Mouse (Mus musculus): ENCODE data around the gene Hnrnpa3. TPM values are rescaled to one million over a fixed set of nuclear protein-coding genes. Genes with fewer than 3 reads are reported as not detected.

The Hnrnpa3 gene
- polyA plus RNA-seq, 1 experiment from 2014 or later: 171 TPM

DNA sequence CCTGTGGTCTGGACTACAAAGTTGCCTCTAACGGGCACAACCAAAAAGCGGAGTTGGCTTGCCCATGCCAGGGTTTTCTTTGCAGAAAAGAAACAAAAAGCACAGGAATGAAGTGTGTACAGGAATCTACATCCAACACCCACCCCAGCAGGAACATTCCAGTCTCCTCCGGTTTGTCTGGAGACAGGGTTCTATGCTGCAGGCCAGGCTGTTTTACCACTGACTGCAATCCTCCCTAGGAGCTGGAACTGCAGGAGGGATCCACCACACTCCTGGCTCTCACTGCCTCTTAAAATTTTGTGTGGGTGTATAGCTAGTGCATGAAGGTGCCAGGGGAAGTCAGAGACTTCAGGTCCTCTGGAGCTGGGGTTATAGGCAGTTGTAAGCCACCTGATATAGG, 39.8 kb downstream of the Hnrnpa3 start:
- no peak for ATAC-seq (ENCODE audit: low FRiP score)
- 81% methylated on average over 3 of the region's 3 CpGs for WGBS
- Histone ChIP-seq H3K4me3 (replicated peaks) (no peak overlapping the region), H3K4me2 (no peak overlapping the region), H3K27me3 (replicated peaks) (0 out of 2 replicates have a peak, but pooled peaks cover under 1% of the 10 kb centered on the region), H3K27ac (replicated peaks) (no peak overlapping the region), H3K4me1 (peaks cover 24% of the 10 kb centered on the region), H3K9me3 (replicated peaks) (no peaks in the 10 kb centered on the region), H3K9ac (replicated peaks) (no peak overlapping the region), H3K36me3 (no peaks in the 10 kb centered on the region)

- Histone ChIP-seq H3K27me3 (replicated peaks) (0 out of 2 replicates have a peak, but pooled peaks cover 13% of the 10 kb centered on the region), H3K9ac (replicated peaks) (no peak overlapping the region), H3K9me3 (replicated peaks) (no peaks in the 10 kb centered on the region), H3K4me3 (replicated peaks) (no peak overlapping the region), H3K27ac (replicated peaks) (no peak overlapping the region), H3K36me3 (no peaks in the 10 kb centered on the region), H3K4me1 (peaks cover 38% of the 10 kb centered on the region), H3K4me2 (no peak overlapping the region)
- WGBS: 94% methylated on average over 3 of the region's 3 CpGs
- ATAC-seq (ENCODE audit: low FRiP score): no peak
Measured at GRCm38 (mm10) chr2:75700543-75700942, 41.5 kb downstream of the Hnrnpa3 start.

- no peak overlapping the region for H3K4me3 ChIP-seq (replicated peaks)
- no peak for ATAC-seq (ENCODE audit: low FRiP score)
- no peaks in the 10 kb centered on the region for H3K36me3 ChIP-seq
- peaks cover 34% of the 10 kb centered on the region for H3K4me1 ChIP-seq
- no peak overlapping the region for H3K27ac ChIP-seq (replicated peaks)
- no peaks in the 10 kb centered on the region for H3K9me3 ChIP-seq (replicated peaks)
- H3K9ac ChIP-seq (replicated peaks): no peak overlapping the region
- 0 out of 2 replicates have a peak, but pooled peaks cover 13% of the 10 kb centered on the region for H3K27me3 ChIP-seq (replicated peaks)
- WGBS: 71% methylated on average over 3 of the region's 3 CpGs
- no peak overlapping the region for H3K4me2 ChIP-seq
Measured at GRCm38 (mm10) chr2:75701207-75701606, 42.1 kb downstream of the Hnrnpa3 start.

GRCm38 (mm10) chr2:75701822-75702587, 42.9 kb downstream of the Hnrnpa3 start:
- H3K27me3 ChIP-seq (replicated peaks): 0 out of 2 replicates have a peak, but pooled peaks cover 13% of the 10 kb centered on the region
- H3K9me3 ChIP-seq (replicated peaks): no peaks in the 10 kb centered on the region
- no peaks in the 10 kb centered on the region for H3K36me3 ChIP-seq
- no peak overlapping the region for H3K4me3 ChIP-seq (replicated peaks)
- WGBS: 86% methylated on average over 9 of the region's 9 CpGs
- no peak overlapping the region for H3K27ac ChIP-seq (replicated peaks)
- H3K9ac ChIP-seq (replicated peaks): no peak overlapping the region
- no peak for ATAC-seq (ENCODE audit: low FRiP score)
- H3K4me1 ChIP-seq: peaks cover 28% of the 10 kb centered on the region
- peak overlapping the region; percentile 85 for H3K4me2 ChIP-seq

DNA sequence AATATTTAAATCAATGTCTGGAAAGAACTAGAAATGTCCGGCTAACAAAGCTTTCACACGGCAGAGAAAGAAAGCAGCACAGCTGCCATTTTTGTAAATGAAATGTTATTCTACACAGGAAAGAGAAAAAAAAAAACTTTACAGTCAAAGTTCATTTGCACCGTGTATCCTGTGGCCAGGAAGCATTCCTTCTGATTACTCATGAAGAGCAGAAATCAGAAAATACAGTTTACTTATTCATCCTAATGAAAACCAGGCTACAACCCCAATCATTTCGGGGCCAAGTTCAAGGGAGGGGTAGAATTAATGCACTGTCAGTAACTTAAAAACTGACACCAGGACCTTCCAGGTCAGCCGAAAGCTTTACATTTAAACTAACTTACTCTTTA, 43.5 kb downstream of the Hnrnpa3 start:
- WGBS: 44% methylated on average over 5 of the region's 5 CpGs
- H3K27ac ChIP-seq (replicated peaks): no peak overlapping the region; the same call in 1 of the 2 replicates
- 0 out of 2 replicates have a peak, but pooled peaks cover 13% of the 10 kb centered on the region for H3K27me3 ChIP-seq (replicated peaks)
- peak overlapping the region; percentile 85 for H3K4me2 ChIP-seq
- no peak for ATAC-seq (ENCODE audit: low FRiP score)
- no peaks in the 10 kb centered on the region for H3K9me3 ChIP-seq (replicated peaks)
- H3K4me3 ChIP-seq (replicated peaks): peak overlapping the region; percentile 57
- no peaks in the 10 kb centered on the region for H3K36me3 ChIP-seq
- no peak overlapping the region for H3K9ac ChIP-seq (replicated peaks)
- peaks cover 28% of the 10 kb centered on the region for H3K4me1 ChIP-seq

DNA sequence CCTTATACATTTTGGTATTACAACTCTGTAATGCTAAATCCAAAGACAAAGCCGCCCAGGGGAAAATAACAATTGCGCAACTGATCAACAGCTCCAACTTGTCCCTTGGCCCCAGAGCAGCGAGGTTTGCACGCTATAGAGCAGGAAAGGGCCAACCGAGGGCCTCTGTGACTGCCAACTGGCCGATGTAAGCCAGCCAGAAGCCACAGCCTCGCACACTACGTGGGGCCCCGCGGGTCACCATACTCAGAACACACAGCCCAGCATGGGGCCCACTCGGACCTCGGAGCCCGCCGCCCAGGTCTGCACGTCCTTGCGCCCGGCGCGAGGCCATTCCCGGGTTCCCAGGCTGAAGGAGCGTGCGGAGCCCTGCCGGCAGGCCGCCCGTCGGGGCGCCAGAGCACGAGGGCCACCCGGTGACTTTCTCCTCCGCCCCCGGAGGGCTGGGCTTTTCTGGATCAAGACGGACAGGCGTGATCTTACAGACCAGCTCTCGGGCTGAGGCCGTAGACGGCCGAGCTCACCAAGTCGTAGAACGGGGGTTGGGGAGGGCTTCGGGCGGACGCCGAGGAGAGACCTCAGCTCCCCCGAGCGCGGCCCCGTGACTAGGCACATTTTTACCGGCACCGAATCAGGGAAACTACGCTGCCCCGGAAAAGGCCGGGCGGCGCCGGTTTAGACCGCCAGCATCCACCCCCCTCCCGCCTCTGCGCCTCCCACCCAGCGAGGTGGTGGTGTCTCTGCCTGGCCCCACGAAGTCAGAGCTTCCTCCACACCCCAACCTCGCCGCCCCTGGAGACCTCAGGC, 44.5 kb downstream of the Hnrnpa3 start:
- no peaks in the 10 kb centered on the region for H3K9me3 ChIP-seq (replicated peaks)
- H3K27ac ChIP-seq (replicated peaks): peak overlapping the region; percentile 81
- H3K4me1 ChIP-seq: peaks cover 26% of the 10 kb centered on the region
- H3K36me3 ChIP-seq: no peaks in the 10 kb centered on the region
- ATAC-seq (ENCODE audit: low FRiP score): peak; percentile 85
- peak overlapping the region; percentile 85 for H3K4me2 ChIP-seq
- H3K4me3 ChIP-seq (replicated peaks): peak overlapping the region; percentile 57
- peak overlapping the region; percentile 54 for H3K9ac ChIP-seq (replicated peaks)
- WGBS: under 1% methylated on average over 62 of the region's 62 CpGs
- 0 out of 2 replicates have a peak, but pooled peaks cover 13% of the 10 kb centered on the region for H3K27me3 ChIP-seq (replicated peaks)

DNA sequence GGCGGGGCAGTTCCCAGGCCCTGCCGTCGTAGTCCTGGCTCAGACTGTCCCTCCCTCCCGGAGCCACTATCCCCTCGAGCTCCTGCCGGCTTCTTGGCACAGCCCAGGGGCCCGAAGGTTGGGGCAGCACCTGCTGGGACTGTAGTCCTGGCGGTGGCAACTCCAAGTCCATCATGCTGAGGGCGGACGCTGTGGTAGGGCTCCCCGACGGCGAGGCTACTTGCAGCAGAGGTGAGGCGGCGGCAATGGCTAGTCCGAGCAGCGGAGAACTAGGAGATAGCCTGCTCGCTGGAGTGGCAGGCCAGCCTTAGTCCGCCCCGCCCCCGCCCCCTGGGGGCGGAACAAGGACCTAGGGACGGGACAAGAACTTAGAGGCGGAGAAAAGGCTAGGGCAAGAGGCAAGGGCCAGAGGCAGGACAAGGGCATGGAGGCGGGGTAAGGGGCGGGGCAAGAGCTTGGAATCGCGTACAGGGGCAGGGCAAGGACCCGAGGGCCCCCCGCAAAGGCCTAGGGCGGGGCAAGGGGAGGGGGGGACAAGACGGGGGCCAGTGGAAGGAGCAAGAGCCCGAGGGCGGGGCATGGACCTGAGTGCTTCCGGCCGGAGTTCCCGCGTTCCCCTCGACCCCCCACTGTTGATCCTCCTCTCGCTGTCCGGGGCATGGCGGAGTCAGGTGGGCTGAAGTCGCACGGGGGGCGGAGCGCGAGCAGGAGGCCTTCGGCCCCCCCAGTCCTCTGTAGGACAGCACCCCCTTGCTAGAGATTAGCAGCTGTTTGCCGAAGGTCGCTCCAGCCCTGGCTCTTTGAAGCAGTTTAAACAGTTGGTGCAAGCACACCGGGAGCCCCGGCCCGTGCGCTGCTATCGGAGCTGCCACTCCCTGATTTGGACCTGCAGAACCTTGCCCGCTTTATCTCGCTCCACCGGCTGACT, 45.4 kb downstream of the Hnrnpa3 start, which contains the start of gene Nfe2l2:
TSS of gene Nfe2l2 (minus strand) at position 408 of the 928 bp plus-strand sequence.
- peak; percentile 85 for ATAC-seq (ENCODE audit: low FRiP score)

DNA sequence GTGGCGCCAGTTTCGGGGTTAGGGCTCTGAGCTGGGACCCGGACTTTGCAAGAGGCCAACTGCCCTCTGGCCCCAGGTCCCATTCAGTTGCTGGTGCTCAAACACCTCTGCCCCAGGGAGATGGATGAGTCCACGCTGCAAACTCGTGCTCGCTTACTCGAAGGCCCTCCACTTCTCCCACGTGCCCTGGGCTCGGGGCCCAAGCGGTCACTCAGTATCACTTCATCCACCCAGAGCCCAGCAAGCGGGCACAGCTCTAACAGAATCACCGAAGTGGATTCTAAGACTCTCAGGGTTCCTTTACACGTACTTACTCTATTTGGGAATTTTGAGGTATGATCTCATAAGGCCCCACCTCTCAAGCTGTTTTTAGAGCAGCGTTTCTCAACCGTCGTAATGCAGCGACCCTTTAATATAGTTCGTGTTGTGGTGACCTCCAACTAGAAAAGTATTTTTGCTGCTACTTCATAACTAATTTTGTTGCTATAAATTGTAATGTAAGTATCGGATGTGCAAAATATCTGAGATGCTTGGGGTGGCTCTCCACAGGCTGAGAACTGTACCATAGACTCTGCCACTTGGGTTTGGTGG, 46.2 kb downstream of the Hnrnpa3 start:
- Histone ChIP-seq H3K36me3 (no peaks in the 10 kb centered on the region), H3K4me1 (peaks cover 25% of the 10 kb centered on the region), H3K4me2 (peak overlapping the region; percentile 85), H3K27me3 (replicated peaks) (0 out of 2 replicates have a peak, but pooled peaks cover 13% of the 10 kb centered on the region), H3K27ac (replicated peaks) (peak overlapping the region; percentile 81), H3K4me3 (replicated peaks) (peak overlapping the region; percentile 57), H3K9me3 (replicated peaks) (no peaks in the 10 kb centered on the region; the same call in 1 of the 2 replicates), H3K9ac (replicated peaks) (peak overlapping the region; percentile 54)
- ATAC-seq (ENCODE audit: low FRiP score): 0 out of 2 replicates have a peak, but pooled peaks have one; percentile 6
- 30% methylated on average over 19 of the region's 19 CpGs for WGBS

More for the DNA sequence above, 45.4 kb downstream of the Hnrnpa3 start, which contains the start of gene Nfe2l2:
- Histone ChIP-seq H3K27ac (replicated peaks) (peak within 1 kb of the TSS; percentile 81), H3K4me3 (replicated peaks) (peak within 1 kb of the TSS; percentile 57), H3K4me2 (peak within 1 kb of the TSS; percentile 85), H3K27me3 (replicated peaks) (0 out of 2 replicates have a peak, but pooled peaks cover 13% of the 10 kb centered on the region), H3K9ac (replicated peaks) (peak within 1 kb of the TSS; percentile 54), H3K36me3 (no peaks in the 10 kb centered on the region), H3K9me3 (replicated peaks) (no peaks in the 10 kb centered on the region; the same call in 1 of the 2 replicates), H3K4me1 (peaks cover 25% of the 10 kb centered on the region)
- under 1% methylated on average over 55 of the region's 58 CpGs for WGBS

GRCm38 (mm10) chr2:75706435-75706834, 47.4 kb downstream of the Hnrnpa3 start:
- no peak for ATAC-seq (ENCODE audit: low FRiP score)
- 0 out of 2 replicates have a peak, but pooled peaks cover 13% of the 10 kb centered on the region for H3K27me3 ChIP-seq (replicated peaks)
- H3K9me3 ChIP-seq (replicated peaks): no peaks in the 10 kb centered on the region; the same call in 1 of the 2 replicates
- H3K36me3 ChIP-seq: no peaks in the 10 kb centered on the region
- peaks cover 25% of the 10 kb centered on the region for H3K4me1 ChIP-seq
- no peak overlapping the region for H3K4me2 ChIP-seq
- no peak overlapping the region for H3K9ac ChIP-seq (replicated peaks)
- 73% methylated on average over 5 of the region's 5 CpGs for WGBS
- H3K27ac ChIP-seq (replicated peaks): no peak overlapping the region
- no peak overlapping the region for H3K4me3 ChIP-seq (replicated peaks)

DNA sequence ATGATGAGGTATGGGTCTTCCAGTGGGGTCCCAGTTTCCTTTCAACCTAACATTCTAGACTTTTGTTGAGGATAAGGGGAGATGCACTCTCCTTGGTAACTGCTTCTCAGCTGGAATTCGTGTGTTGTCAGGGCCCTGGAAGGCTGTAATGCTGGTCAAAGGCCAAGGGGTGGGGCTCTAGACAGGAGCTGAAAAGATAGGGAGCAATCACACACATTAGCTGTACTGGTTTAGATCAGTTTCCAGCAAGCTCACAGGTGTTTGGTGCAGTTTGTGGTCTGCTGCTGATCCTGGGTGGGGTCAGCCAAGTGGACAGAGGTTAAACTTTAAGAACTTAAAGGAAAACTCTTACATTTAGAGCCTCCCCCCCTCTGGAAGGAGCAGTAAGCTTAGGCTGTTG, 48.4 kb downstream of the Hnrnpa3 start:
- Histone ChIP-seq H3K4me2 (no peak overlapping the region), H3K4me1 (peaks cover 25% of the 10 kb centered on the region), H3K9ac (replicated peaks) (no peak overlapping the region), H3K27me3 (replicated peaks) (0 out of 2 replicates have a peak, but pooled peaks cover 13% of the 10 kb centered on the region), H3K27ac (replicated peaks) (no peak overlapping the region), H3K4me3 (replicated peaks) (no peak overlapping the region), H3K9me3 (replicated peaks) (no peaks in the 10 kb centered on the region; the same call in 1 of the 2 replicates), H3K36me3 (no peaks in the 10 kb centered on the region)
- no peak for ATAC-seq (ENCODE audit: low FRiP score)
- WGBS: 4% methylated on average over 1 of the region's 1 CpGs
